Mouse (Mus musculus) forebrain, embryonic 16.5 days (tissue): Measurements from ENCODE around the gene Tanc1. TPM values are rescaled to one million over a fixed set of nuclear protein-coding genes. Genes with fewer than 3 reads are reported as not detected.

Experiments
- ATAC-seq: fragments of 200-750 bp; cut with Nextera tagmentation; 2 replicates; pipeline ENCODE4 v1.8.0; 2017; ENCODE audit warnings: mild to moderate bottlenecking, moderate library complexity
- H3K27ac ChIP-seq: fragments of 300-500 bp; sonication (generic); 2 replicates; pipeline ENCODE4 v1.5.1; 2014; ENCODE audit warnings: low read length, control low read depth
- H3K27me3 ChIP-seq: fragments of 300-500 bp; sonication (generic); replicated peaks from 2 replicates; pipeline ENCODE4 v1.6.1; 2014; ENCODE audit warnings: low read length; ENCODE audit not compliant: control insufficient read depth, insufficient read depth
- H3K36me3 ChIP-seq: fragments of 300-500 bp; sonication (generic); 2 replicates; pipeline ENCODE4 v1.6.1; 2014; ENCODE audit not compliant: control insufficient read depth, insufficient read depth
- H3K4me1 ChIP-seq: fragments of 300-500 bp; sonication (generic); replicated peaks from 2 replicates; pipeline ENCODE4 v1.6.1; 2014; ENCODE audit warnings: low read length; ENCODE audit not compliant: control insufficient read depth, insufficient read depth
- H3K4me2 ChIP-seq: fragments of 300-500 bp; sonication (generic); 2 replicates; pipeline ENCODE4 v1.6.1; 2014; ENCODE audit warnings: mild to moderate bottlenecking, low read length, control low read depth
- H3K4me3 ChIP-seq: fragments of 300-500 bp; sonication (generic); replicated peaks from 2 replicates; pipeline ENCODE4 v1.5.1; 2014; ENCODE audit warnings: mild to moderate bottlenecking, low read length, control low read depth
- H3K9ac ChIP-seq: fragments of 300-500 bp; sonication (generic); replicated peaks from 2 replicates; pipeline ENCODE4 v1.6.1; 2014; ENCODE audit warnings: low read depth, low read length, control low read depth
- H3K9me3 ChIP-seq: fragments of 300-500 bp; sonication (generic); 2 replicates; pipeline ENCODE4 v1.6.1; 2016; ENCODE audit warnings: low read length; ENCODE audit not compliant: control insufficient read depth
- WGBS: fragments of 180-500 bp; shearing (Covaris S2); extraction: QIAGEN DNeasy Blood & Tissue Kit; methylation state at CpG from one replicate; pipeline ENCODE4 v1.1.7; 2014; 5-methylcytosine and 5-hydroxymethylcytosine counted together
- polyA plus RNA-seq: library from polyadenylated mRNA; unstranded; fragments of >200 nt; fragmentation: Nextera tagmentation; extraction: Ambion mirVana; gene quantifications from 2 replicates; pipeline ENCODE4 v1.2.1, GENCODE M21; 2015

Gene Tanc1
- polyA plus RNA-seq, 1 experiment from 2014 or later: 10.7 TPM

DNA sequence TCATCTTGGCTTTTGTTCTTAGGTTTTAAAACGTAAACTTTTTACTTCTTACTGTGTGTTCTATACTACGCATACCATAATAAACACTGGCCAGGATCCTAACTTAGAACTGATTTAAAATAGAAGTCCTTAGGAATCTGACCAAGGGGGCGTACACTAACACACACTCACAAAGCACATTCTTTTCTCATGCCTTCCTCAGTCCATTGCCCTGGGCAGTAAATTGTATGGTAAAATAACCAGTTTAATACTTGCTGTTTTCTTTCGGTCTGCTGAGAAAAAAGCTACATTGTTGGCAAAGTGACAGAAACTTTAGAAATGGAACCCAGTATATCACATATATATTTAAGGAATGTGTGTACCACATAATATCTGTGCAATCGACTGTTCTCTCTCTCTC is 2.9 kb upstream of the Tanc1 start:
- Histone ChIP-seq H3K4me1 (peaks cover 19% of the 10 kb centered on the region), H3K4me3 (no peak overlapping the region), H3K4me2 (no peak overlapping the region), H3K27ac (no peak overlapping the region), H3K27me3 (no peaks in the 10 kb centered on the region), H3K9ac (no peak overlapping the region), H3K36me3 (no peaks in the 10 kb centered on the region), H3K9me3 (no peaks in the 10 kb centered on the region)
- WGBS: 46% methylated on average over 5 of the region's 5 CpGs
- ATAC-seq: no peak

DNA sequence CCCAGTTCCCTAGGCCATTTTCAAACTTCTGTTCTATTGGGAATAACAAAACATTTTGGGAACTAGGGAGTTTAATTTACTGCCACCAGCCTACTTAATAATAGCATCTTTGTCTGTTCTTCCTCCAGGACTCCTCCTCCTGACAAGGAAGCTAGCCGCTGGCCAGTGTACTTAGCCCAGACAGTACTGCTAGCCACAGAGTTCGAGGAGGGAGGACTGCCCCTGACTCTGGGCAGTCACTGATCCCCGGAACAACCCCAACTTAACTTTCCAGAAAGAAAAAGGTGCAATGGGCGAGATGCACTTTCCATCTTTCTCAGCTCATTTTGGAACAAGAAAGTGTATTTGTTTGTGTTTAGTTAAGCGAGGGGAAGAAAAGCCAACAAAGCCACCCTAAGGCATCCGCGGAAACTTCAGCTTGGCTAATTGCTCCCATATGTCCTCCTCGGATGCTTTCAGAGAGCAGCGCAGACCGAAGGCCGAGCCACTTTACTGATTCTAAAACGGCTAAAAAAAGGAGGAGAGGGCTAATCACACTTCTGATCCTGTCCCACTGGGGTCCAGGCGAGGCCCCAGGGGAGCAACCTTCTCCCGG is 529 bp upstream of the Tanc1 start:
- 1% methylated on average over 14 of the region's 14 CpGs for WGBS
- H3K4me3 ChIP-seq: peak overlapping the region; percentile 65
- no peaks in the 10 kb centered on the region for H3K9me3 ChIP-seq
- peaks cover 20% of the 10 kb centered on the region for H3K4me1 ChIP-seq
- H3K27ac ChIP-seq: peak overlapping the region; percentile 77
- peak overlapping the region; percentile 98 for H3K4me2 ChIP-seq
- H3K36me3 ChIP-seq: no peaks in the 10 kb centered on the region
- ATAC-seq: peak; percentile 17; the same call in 1 of the 2 replicates
- peak overlapping the region; percentile 69 for H3K9ac ChIP-seq
- H3K27me3 ChIP-seq: no peaks in the 10 kb centered on the region

DNA sequence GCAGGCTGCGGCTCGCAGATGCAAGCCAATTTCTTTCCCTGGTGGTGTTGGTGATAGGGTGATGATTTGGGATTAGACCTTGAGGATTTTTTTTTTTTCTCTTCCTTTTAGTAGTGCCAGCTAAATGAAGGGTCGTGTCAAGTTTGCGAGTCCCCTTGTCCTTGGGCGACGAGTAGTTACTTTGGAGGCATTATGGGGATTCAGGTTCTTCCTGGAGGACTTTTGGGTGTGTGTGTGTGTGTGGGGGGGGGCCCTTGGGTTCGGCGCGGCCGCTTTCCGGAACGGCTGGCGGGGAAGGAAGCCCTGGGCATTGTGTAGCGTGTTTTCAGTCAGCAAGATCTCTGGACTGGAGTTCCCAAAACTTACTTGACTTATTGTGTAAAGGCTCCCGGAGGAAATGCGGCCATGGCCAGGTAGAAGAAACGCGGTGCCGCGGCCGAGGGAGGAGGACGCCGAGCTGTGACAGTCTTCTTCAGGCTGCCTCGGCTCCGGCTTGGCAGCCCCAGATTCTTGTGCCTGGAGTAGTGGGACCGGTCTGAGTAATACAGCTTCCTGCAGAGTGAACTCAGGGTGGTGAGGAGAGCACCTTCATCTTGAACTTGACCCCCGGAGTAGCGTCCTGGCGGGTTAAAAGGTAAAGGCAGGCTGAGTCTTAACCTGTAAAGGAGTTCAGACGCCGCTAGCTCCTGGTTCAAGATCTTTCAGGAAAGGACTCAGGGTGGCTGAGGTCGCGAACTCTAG is 1.1 kb downstream of the Tanc1 start:
- no peaks in the 10 kb centered on the region for H3K27me3 ChIP-seq
- H3K27ac ChIP-seq: 0 out of 2 replicates have a peak overlapping the region, but pooled peaks have one; percentile 21
- H3K4me3 ChIP-seq: peak overlapping the region; percentile 65
- peaks cover 20% of the 10 kb centered on the region for H3K4me1 ChIP-seq
- H3K4me2 ChIP-seq: peak overlapping the region; percentile 98
- H3K9ac ChIP-seq: peak overlapping the region; percentile 69
- H3K36me3 ChIP-seq: no peaks in the 10 kb centered on the region
- WGBS: under 1% methylated on average over 33 of the region's 33 CpGs
- H3K9me3 ChIP-seq: no peaks in the 10 kb centered on the region
- ATAC-seq: peak; percentile 19; the same call in 1 of the 2 replicates

DNA sequence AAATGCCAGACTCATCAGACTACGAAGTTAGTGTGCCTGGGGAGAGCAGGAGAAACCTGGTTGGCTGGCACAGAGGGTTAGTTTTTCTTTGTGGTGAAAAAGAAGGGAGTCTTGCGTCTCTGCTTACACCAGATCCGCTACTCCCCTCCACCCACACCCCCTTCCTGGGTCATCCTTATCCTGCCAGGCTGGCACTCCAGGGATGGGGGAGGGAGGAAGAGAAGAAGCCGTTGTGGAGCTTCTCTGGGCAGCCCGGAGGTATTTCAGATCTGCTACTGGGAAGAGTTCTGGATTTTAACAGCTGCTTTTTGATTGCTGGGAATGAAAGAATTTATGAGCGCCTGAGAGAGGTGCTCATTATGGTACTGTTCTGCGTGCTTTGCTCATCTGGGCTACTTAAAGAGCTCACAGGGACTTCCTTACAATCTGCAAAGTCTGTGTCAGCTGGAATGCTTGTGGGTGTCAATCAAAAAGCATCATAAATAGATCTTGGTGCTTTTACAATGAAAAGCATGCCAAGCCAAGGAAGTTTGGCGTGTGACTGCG is 1.7 kb downstream of the Tanc1 start:
- Histone ChIP-seq H3K27me3 (no peaks in the 10 kb centered on the region), H3K9ac (peak overlapping the region; percentile 56), H3K27ac (no peak overlapping the region), H3K4me1 (peaks cover 20% of the 10 kb centered on the region), H3K4me3 (peak overlapping the region; percentile 65), H3K4me2 (peak overlapping the region; percentile 98), H3K9me3 (no peaks in the 10 kb centered on the region), H3K36me3 (no peaks in the 10 kb centered on the region)
- ATAC-seq: no peak
- WGBS: 4% methylated on average over 9 of the region's 9 CpGs

- no peak overlapping the region for H3K9ac ChIP-seq
- WGBS: 72% methylated on average over 2 of the region's 2 CpGs
- ATAC-seq: no peak
- no peaks in the 10 kb centered on the region for H3K27me3 ChIP-seq
- H3K4me1 ChIP-seq: peaks cover 13% of the 10 kb centered on the region
- H3K4me3 ChIP-seq: no peak overlapping the region
- no peaks in the 10 kb centered on the region for H3K36me3 ChIP-seq
- H3K4me2 ChIP-seq: no peak overlapping the region
- no peak overlapping the region for H3K27ac ChIP-seq
- no peaks in the 10 kb centered on the region for H3K9me3 ChIP-seq
Measured at GRCm38 (mm10) chr2:59616890-59617289, 5.0 kb downstream of the Tanc1 start.

DNA sequence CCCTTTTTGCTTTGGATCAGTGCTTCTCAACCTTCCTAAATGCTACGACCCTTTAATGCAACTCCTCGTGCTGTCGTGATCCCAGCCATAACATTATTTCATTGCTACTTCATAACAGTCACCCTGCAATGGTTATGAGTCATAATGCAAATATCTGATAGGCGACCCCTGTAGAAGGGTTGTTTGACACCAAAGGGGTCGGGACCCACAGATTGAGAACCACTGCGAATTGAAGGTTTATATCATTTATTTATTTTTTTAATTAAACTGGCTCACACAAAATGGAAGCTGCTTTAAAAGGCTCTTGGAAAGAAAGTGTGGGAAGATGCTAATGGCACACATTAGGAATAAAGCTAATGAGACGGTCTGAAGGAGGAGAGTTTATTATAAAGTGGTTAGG is 7.2 kb downstream of the Tanc1 start:
- Histone ChIP-seq H3K4me2 (no peak overlapping the region), H3K9ac (no peak overlapping the region), H3K9me3 (no peaks in the 10 kb centered on the region), H3K27me3 (no peaks in the 10 kb centered on the region), H3K27ac (no peak overlapping the region), H3K36me3 (no peaks in the 10 kb centered on the region), H3K4me3 (no peak overlapping the region), H3K4me1 (peaks cover under 1% of the 10 kb centered on the region)
- no peak for ATAC-seq
- WGBS: 84% methylated on average over 7 of the region's 7 CpGs

DNA sequence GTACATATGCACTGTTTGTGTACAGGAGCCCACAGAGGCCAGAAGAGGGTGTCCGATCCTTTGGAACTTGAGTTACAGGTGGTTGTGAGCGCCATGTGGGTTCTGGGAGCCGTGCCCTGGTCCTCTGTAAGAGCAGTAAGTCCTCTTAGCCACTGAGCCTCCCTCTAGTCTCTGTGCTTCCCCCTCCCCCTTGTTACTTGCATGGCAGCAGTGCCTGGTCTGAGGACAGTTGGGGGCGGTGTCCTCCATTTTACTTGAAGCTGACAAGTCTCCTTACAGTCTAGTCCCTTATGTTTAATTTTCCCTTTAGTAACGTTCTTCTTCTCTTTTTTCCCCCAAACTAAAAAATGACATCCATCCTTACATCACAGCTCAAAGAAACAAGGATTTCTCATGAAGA is 8.8 kb downstream of the Tanc1 start:
- Histone ChIP-seq H3K27ac (no peak overlapping the region), H3K27me3 (no peaks in the 10 kb centered on the region), H3K4me1 (no peaks in the 10 kb centered on the region), H3K9me3 (no peaks in the 10 kb centered on the region), H3K36me3 (no peaks in the 10 kb centered on the region), H3K9ac (no peak overlapping the region), H3K4me2 (no peak overlapping the region), H3K4me3 (no peak overlapping the region)
- ATAC-seq: no peak
- WGBS: 88% methylated on average over 5 of the region's 5 CpGs

DNA sequence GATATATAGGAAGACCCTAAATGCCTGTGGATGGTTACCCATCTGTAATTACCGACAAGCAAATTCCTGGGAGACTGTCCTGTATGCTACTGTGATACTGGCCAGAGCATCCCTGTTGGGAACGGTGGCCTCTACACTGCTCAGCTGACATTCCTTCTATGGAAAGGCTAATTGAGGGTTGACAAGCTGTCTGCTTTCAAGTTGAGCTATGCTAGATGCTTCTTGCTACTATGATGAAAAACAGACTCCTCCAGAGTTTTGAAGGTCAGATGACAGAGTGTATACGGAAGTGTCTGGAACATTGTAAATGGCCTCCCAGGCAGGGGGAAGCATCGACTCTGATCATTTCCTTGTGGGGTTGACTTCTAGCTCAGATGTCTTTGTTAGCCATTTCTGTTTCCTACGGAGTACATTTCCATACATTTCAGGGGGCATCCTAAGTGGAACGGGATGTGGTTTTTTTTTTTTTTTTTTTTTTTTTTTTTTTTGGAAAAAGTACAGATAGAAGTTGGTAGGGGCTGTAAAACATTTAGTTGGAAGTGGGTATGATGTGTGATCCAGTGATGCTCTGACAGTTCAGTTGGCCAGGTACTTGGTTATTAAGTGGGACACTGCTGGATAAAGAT is 10.8 kb downstream of the Tanc1 start:
- Histone ChIP-seq H3K4me1 (no peaks in the 10 kb centered on the region), H3K4me2 (no peak overlapping the region), H3K27ac (no peak overlapping the region), H3K36me3 (no peaks in the 10 kb centered on the region), H3K4me3 (no peak overlapping the region), H3K9ac (no peak overlapping the region), H3K27me3 (no peaks in the 10 kb centered on the region), H3K9me3 (no peaks in the 10 kb centered on the region)
- 77% methylated on average over 6 of the region's 6 CpGs for WGBS
- ATAC-seq: no peak

GRCm38 (mm10) chr2:59623858-59624257 is 12.0 kb downstream of the Tanc1 start:
- Histone ChIP-seq H3K27ac (no peak overlapping the region), H3K36me3 (no peaks in the 10 kb centered on the region), H3K9me3 (no peaks in the 10 kb centered on the region), H3K27me3 (no peaks in the 10 kb centered on the region), H3K4me2 (no peak overlapping the region), H3K9ac (no peak overlapping the region), H3K4me1 (peaks cover 6% of the 10 kb centered on the region; the same call in 1 of the 2 replicates), H3K4me3 (no peak overlapping the region)
- 78% methylated on average over 5 of the region's 5 CpGs for WGBS
- no peak for ATAC-seq
